Mouse (Mus musculus): ENCODE measurements around the gene 9230102O04Rik. TPM values are rescaled to one million over a fixed set of nuclear protein-coding genes. Genes with fewer than 3 reads are reported as not detected.

Gene 9230102O04Rik
- not detected in 2 replicates for polyA plus RNA-seq (2012; rRNA removed)

GRCm38 (mm10) chr2:9888913-9889650 is at the start of gene 9230102O04Rik:
9230102O04Rik (minus strand) TSS chr2:9889540.

GRCm38 (mm10) chr2:9889651-9890183 is 377 bp upstream of the 9230102O04Rik start, which contains the start of gene Gata3:
Gata3 (minus strand) TSS chr2:9890034.

DNA sequence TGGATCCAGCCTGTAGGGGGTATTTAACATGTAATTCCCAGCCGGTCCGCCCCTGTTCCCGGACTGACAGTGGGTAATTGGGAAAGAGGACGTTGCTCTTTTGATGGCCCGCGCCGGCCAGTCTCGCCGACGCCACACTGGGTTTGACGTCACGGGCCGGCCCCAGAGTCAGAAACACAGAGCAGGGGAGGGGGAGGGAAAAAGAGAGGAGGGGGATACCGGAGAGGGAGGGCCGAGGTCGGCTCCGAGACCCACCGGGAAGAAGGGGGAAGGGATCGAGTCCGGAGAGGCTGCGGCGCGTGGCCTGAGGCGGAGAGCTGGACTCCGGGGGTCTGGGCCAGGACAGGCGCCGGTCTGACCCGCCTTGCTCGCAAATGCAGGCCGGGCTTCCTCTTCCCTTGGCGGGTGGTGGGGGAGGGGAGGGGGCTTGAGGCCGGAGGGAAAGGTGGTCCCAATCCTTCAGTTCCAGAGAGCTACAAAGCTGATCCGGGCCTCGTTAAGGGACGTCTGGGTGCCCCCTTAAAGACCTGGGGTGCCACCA is 8.2 kb downstream of the 9230102O04Rik start, which contains the start of gene 4930412O13Rik:
Gene 4930412O13Rik (plus strand): TSS at position 202 of the 541 bp plus-strand sequence.

Other genes starting within 250 kb of the 9230102O04Rik start
- not detected in 2 replicates for gene 4930412O13Rik, start 8.3 kb downstream of the 9230102O04Rik start, polyA plus RNA-seq (2012; rRNA removed)
- gene Gata3, start 494 bp upstream of the 9230102O04Rik start, polyA plus RNA-seq (2012; rRNA removed), result 1.2 and 1.8 TPM in 2 replicates
- 7.1 and 9.9 TPM in 2 replicates for gene Taf3, start 159.1 kb upstream of the 9230102O04Rik start, polyA plus RNA-seq (2012; rRNA removed)
- 270 and 315 TPM in 2 replicates for gene Atp5c1, start 191.0 kb upstream of the 9230102O04Rik start, polyA plus RNA-seq (2012; rRNA removed)
- gene Kin, start 191.1 kb upstream of the 9230102O04Rik start, polyA plus RNA-seq (2012; rRNA removed), result 2.6 and 2.7 TPM in 2 replicates
- 5.0 and 7.0 TPM in 2 replicates for gene Itih2, start 241.9 kb upstream of the 9230102O04Rik start, polyA plus RNA-seq (2012; rRNA removed)